ENCODE assay signal across 14 mouse cellular contexts in the genomic region with DNA sequence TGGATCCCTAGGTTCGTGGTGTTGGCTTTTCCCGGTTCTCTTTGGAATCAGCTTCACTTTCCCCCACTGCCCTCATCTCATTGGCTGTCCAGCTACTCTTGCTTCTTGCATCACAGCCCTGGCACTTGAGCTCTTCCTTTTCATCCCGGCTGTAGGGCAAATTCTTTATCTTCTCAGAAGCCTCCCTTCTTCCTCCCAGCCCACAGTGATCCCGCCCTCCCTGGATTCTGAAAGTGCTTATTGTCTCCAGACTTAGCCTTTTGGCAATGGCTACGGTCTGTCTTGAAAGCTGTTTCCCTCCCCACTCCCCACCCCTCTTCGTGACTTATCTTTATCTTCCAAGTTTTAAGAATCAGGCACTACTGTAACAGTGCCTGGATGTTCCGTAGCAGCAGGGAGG.
DNase-seq lines count a peak whose midpoint lies in the region; ATAC-seq and TF ChIP-seq lines count a peak whose summit lies in the region.
"Had no signal": no experiment of that assay in that cellular context is flagged by ENCODE, and none has a peak within 500 bp of the region (broad histone marks: within the 10 kb centered on the region; RNA-seq: fewer than 3 reads in every experiment).

No protein-coding gene starts in this region.

- no peaks in the 10 kb centered on the region for H3K27me3 ChIP-seq in lung, embryonic 14.5 days (ENCODE audit: insufficient read depth, low read length)
- H3K27me3 ChIP-seq: embryonic facial prominence, embryonic 12.5 days had no signal

- H3K4me1 ChIP-seq in lung, embryonic 14.5 days (ENCODE audit: insufficient read depth): 0 out of 2 replicates have a peak, but pooled peaks cover 13% of the 10 kb centered on the region

- no peak overlapping the region for H3K4me2 ChIP-seq in lung, embryonic 14.5 days
- H3K4me2 ChIP-seq: embryonic facial prominence, embryonic 12.5 days had no signal

- no peaks in the 10 kb centered on the region for H3K36me3 ChIP-seq in lung, embryonic 14.5 days (ENCODE audit: insufficient read depth)
- H3K36me3 ChIP-seq: embryonic facial prominence, embryonic 12.5 days had no signal

- TF ChIP-seq CTCF in lung, embryonic 14.5 days (IDR thresholded peaks at IDR 0.05; ENCODE audit: low read depth): no peak

- H3K4me3 ChIP-seq in lung, embryonic 14.5 days (ENCODE audit: low read depth, low read length): no peak overlapping the region
- H3K4me3 ChIP-seq: embryonic facial prominence, embryonic 12.5 days had no signal

- no peaks in the 10 kb centered on the region for H3K9me3 ChIP-seq in lung, embryonic 14.5 days (ENCODE audit: low read depth, low read length)
- H3K9me3 ChIP-seq: embryonic facial prominence, embryonic 12.5 days had no signal

- WGBS in lung, embryonic 14.5 days: 38% methylated on average over 7 of the region's 7 CpGs

- DNase-seq in gastrocnemius, adult 18-20 months (ENCODE audit: low spot score): peak; percentile 37
- DNase-seq in gastrocnemius, postnatal 10 days: no peak
- peak; percentile 61 for DNase-seq in lung, embryonic 14.5 days
- DNase-seq in lung, postnatal 14 days: no peak
- peak; percentile 59 for DNase-seq in heart, postnatal 4 days
- peak; percentile 65 for DNase-seq in testis, postnatal 10 days (ENCODE audit: low spot score)
- no peak for DNase-seq in thymus, postnatal 36 days
- DNase-seq in thymus, postnatal 14 days: no peak
- DNase-seq: adrenal gland, postnatal 25 days; cerebellum, adult 2 months; left cerebral cortex, postnatal 4 days; right cerebral cortex, postnatal 14 days had no signal

- no peak overlapping the region for H3K27ac ChIP-seq in lung, embryonic 14.5 days (ENCODE audit: low read depth)
- H3K27ac ChIP-seq: embryonic facial prominence, embryonic 12.5 days had no signal

- no peak overlapping the region for H3K9ac ChIP-seq in lung, embryonic 14.5 days
- H3K9ac ChIP-seq: embryonic facial prominence, embryonic 12.5 days had no signal

- ATAC-seq in lung, embryonic 14.5 days (ENCODE audit: insufficient read depth): peak; percentile 32; the same call in 1 of the 2 replicates
- ATAC-seq: inflammation-experienced regulatory T-cells, adult 6 months had no signal

Comparison
In these comparisons a context has a peak if more than half of its experiments do, and no peak if none do; other contexts are left out.
1. DNase-seq: peak in gastrocnemius, adult 18-20 months (single experiment), lung, embryonic 14.5 days (single experiment), heart, postnatal 4 days (single experiment) and testis, postnatal 10 days (single experiment); none in gastrocnemius, postnatal 10 days (single experiment), lung, postnatal 14 days (single experiment), thymus, postnatal 36 days (0 of 2) and thymus, postnatal 14 days (single experiment).